Mouse (Mus musculus) liver, adult 2 months (tissue): ENCODE measurements around the gene C7.

ENCODE experiments used
- CTCF ChIP-seq: fragments of 200-500 bp; IDR thresholded peaks from 2 replicates; pipeline ENCODE4 v1.5.1; 2011; ENCODE audit warnings: low read depth, low read length, control low read depth
- POLR2A ChIP-seq: fragments of 200-500 bp; IDR thresholded peaks from 2 replicates; pipeline ENCODE4 v1.6.1; 2011; ENCODE audit warnings: low read length, control low read depth; ENCODE audit not compliant: insufficient read depth; ENCODE audit errors: extremely low read depth

- TF ChIP-seq POLR2A (no peak), CTCF (no peak)
Measured at GRCm38 (mm10) chr15:5045560-5046284, 17.8 kb downstream of the C7 start.
